Mouse (Mus musculus): ENCODE measurements at regions not wholly inside any gene's neighbourhood (a gene's known extent, or its start where the extent isn't known, plus 50 kb on each side); places are given as distances from the start of the nearest gene placed in this dataset.
"Not testable (repeated sequence)": the region's sequence is repeated elsewhere in the genome, so short reads cannot be mapped to it uniquely, and the experiment has no call there.

- ATAC-seq (ENCODE audit: low TSS enrichment) = peak; percentile 76
Measured at GRCm38 (mm10) chr16:55519646-55520045, 221.9 kb upstream of the Zpld1 start.

- no peak for ATAC-seq (ENCODE audit: low TSS enrichment)
Measured at GRCm38 (mm10) chr16:55516994-55517393, 219.2 kb upstream of the Zpld1 start.

GRCm38 (mm10) chr16:55515228-55515696 lies 217.5 kb upstream of the Zpld1 start:
- no peak for ATAC-seq (ENCODE audit: low TSS enrichment)

GRCm38 (mm10) chr16:55514448-55515200 lies 216.8 kb upstream of the Zpld1 start:
- ATAC-seq (ENCODE audit: low TSS enrichment) = no peak

DNA sequence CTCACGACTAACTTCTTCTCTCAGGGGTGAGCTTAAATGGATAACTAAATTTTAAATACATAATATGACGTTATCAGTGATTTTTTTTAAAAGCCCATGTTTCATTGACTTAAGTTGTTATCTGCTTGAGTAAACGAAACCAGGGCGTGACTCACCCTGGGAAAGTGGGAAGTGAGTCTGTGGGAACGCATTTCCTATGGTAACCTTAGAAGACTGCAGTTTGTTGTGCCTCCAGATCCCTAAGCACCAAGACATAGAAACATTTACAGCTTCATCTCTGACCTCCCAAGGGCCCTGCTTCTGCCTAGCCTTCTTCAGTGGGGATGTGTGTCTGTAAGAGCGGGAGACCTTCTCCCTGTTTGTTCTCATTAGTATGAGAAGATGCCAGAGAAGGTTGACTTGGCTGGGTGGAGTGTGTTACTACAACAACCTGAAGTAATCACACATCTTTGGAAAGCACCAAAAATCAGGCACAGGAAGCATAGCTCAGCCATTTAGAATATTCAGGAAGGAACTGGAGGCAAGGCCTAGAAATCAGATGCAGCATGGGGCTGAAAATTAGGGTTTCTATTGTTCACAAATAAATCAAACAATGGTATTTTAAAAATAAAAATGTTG lies 207.1 kb upstream of the Zpld1 start:
- no peak for ATAC-seq (ENCODE audit: low TSS enrichment)

GRCm38 (mm10) chr16:55504274-55504673 lies 206.5 kb upstream of the Zpld1 start:
- no peak for ATAC-seq (ENCODE audit: low TSS enrichment)

GRCm38 (mm10) chr16:55503273-55503672 lies 205.5 kb upstream of the Zpld1 start:
- no peak for ATAC-seq (ENCODE audit: low TSS enrichment)

DNA sequence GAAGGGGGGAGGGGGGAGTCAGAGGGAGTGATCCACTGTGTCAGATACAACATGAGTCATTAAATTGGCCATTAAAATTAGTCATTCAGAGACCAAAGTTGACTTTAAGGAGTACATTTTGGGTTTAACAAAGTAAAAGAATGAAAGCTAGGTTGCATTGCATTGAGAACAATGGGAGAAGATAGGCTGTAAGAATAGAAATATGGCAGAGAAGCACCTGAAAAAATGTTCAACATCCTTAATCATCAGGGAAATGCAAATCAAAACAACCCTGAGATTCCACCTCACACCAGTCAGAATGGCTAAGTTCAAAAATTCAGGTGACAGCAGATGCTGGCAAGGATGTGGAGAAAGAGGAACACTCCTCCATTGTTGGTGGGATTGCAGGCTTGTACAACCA lies 202.0 kb upstream of the Zpld1 start:
- not testable (repeated sequence) for ATAC-seq (ENCODE audit: low TSS enrichment)

GRCm38 (mm10) chr16:55495051-55495450 lies 197.3 kb upstream of the Zpld1 start:
- no peak for ATAC-seq (ENCODE audit: low TSS enrichment)

DNA sequence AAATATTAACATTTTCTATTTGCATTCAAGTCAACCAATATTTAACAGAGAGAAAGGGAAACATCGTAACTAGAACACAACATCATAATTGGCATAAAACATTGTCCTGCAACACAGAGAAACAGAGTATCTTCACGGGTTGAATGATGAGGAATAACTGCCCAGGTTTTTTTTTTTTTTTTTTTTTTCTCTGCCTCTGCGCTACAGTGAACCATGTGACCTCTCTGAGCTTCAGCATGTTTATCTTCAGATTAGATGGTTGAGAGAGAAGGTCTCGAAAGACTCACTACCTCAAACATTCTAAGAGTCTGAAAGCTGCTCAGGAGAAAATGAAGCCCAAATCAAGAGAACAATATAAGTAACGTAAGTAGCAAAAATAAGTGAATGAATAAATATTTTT lies 196.4 kb upstream of the Zpld1 start:
- ATAC-seq (ENCODE audit: low TSS enrichment) = no peak

GRCm38 (mm10) chr16:55492111-55492510 lies 194.3 kb upstream of the Zpld1 start:
- no peak for ATAC-seq (ENCODE audit: low TSS enrichment)

- ATAC-seq (ENCODE audit: low TSS enrichment) = no peak
Measured at GRCm38 (mm10) chr16:55484391-55484790, 186.6 kb upstream of the Zpld1 start.

DNA sequence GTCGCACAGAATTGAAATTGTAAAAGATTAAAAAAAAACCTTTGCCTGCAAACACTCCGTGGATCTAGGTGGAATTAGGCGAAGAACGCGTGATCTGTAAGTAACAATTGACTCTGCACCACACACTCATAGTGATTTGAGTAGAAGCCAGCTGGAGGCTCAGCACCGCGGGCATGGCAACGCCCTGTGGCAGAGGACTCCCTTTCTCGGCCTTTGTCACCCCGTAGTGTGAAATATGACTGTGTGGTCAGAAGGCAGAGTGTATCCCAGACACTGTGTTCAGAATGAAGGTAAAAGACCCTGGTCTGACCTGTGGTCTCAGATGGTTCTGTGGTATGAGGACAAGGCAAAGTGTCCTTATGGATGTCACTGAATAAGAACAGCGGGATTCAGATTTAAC lies 183.0 kb upstream of the Zpld1 start:
- no peak for ATAC-seq (ENCODE audit: low TSS enrichment)

DNA sequence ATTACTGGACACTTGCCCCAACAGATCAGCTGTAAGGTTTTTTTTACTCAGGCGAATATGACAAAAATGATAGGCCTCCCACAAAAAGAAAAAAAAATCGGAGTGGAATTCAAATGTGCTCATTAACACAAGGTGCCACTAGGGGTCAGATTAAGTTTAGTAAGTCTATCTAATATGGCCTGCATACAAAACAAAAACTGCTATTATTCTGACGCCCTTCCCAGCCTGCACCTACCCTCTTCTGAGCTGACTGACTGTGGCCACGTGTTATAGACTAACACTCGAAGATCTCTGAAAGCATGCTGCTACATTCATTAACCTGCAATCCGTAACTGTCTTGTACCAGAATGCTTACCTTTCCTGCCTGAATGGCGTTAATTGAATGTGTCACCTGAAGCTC lies 182.5 kb upstream of the Zpld1 start:
- ATAC-seq (ENCODE audit: low TSS enrichment) = no peak

- peak; percentile 88 for ATAC-seq (ENCODE audit: low TSS enrichment)
Measured at GRCm38 (mm10) chr16:55476544-55477208, 178.9 kb upstream of the Zpld1 start.

DNA sequence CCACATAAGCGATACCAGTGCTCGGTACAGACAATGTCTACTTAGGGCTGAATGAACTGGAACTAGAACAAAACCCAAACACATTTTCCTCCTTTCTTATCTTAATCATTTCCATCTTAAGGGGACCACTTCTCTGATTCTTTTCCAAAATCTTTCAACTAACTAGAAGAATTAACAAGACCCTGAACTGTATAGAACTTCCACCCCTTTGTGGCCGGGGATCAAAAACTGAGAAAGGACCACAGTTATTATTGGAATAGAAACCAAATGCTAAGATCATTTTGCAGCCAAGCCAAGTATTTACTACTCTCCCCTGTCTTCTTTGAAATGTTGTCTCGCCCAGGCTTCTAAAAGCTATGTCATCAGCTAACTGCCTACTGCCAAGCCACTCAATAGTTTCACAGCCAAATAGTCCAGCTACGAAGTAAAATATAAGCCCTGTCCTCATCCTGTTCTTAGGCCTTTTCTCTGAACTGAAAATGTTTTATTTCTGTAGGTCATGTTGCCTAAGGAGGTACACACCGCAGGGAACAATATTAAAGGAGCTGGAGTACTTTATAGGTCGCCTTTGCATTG lies 177.3 kb upstream of the Zpld1 start:
- no peak for ATAC-seq (ENCODE audit: low TSS enrichment)

DNA sequence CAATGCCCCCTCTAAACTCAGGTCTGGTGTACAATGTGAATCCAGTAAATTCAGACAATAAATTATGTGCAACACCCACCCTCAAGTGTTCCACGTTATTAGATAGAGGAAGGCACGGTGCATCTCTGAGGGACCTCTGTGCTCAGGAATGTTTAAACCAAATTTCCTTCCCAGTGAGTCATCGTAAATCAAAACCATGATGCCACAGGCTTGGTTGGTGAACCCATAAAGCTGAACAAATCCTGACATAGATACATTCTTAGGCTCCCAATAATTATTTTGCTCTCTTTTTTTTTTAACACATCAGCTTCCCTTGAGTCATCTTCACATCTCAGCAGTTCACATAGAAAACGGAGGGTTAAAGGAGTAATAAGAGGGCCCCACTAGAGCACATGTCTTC lies 173.6 kb upstream of the Zpld1 start:
- no peak for ATAC-seq (ENCODE audit: low TSS enrichment)

GRCm38 (mm10) chr16:55470721-55471120 lies 172.9 kb upstream of the Zpld1 start:
- no peak for ATAC-seq (ENCODE audit: low TSS enrichment)

DNA sequence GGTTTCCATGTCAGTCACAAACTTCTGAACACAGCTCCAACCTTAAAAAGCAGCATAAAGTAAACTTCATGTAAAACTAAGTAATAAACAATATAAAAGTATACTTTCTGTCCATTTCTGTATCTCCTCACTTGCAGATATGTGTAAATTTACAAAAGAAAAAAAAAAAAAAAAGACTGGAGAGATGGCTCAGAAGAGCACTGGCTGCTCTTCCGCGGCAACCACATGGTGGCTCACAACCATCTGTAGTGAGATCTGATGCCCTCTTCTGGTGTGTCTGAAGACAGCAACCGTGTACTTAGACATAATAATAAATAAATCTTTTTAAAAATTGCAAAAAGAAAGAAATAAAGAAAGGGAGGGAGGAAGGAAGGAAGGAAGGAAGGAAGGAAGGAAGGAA lies 171.9 kb upstream of the Zpld1 start:
- ATAC-seq (ENCODE audit: low TSS enrichment) = no peak

GRCm38 (mm10) chr16:55468833-55469458 lies 171.2 kb upstream of the Zpld1 start:
- ATAC-seq (ENCODE audit: low TSS enrichment) = peak; percentile 98

GRCm38 (mm10) chr16:55460519-55460918 lies 162.7 kb upstream of the Zpld1 start:
- ATAC-seq (ENCODE audit: low TSS enrichment) = peak; percentile 86

DNA sequence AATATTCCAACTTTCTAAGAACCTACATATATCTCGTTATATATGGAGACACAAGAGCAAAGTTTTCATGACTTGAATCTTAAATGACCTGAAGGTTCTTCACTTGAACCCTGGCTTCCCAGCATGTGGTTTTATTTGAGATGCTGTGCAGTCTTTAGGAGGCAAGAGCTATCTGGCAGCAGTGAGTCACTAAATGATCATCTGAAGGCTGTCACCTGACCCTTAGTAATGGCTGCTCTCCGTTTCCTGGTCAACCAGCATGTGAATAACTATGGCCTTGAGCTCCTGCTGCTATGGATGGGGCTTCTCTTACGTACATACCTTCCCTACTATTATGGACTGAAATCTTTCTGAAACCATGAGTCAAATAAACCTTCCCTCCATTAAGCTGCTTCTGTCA lies 149.8 kb upstream of the Zpld1 start:
- ATAC-seq (ENCODE audit: low TSS enrichment) = no peak
